Mouse (Mus musculus) kidney, adult 8-10 months (tissue): ENCODE measurements around the gene Nckap5.
A peak's percentile ranks its signal among the peaks of the same experiment; 100 is the strongest.

Experiments
- DNase-seq, 2 experiments: peaks; one replicate each; pipeline ENCODE4 v3.0.0; 2022

The Nckap5 gene

GRCm38 (mm10) chr1:126457739-126458138 is 372.9 kb downstream of the Nckap5 start:
- no peak for DNase-seq

DNA sequence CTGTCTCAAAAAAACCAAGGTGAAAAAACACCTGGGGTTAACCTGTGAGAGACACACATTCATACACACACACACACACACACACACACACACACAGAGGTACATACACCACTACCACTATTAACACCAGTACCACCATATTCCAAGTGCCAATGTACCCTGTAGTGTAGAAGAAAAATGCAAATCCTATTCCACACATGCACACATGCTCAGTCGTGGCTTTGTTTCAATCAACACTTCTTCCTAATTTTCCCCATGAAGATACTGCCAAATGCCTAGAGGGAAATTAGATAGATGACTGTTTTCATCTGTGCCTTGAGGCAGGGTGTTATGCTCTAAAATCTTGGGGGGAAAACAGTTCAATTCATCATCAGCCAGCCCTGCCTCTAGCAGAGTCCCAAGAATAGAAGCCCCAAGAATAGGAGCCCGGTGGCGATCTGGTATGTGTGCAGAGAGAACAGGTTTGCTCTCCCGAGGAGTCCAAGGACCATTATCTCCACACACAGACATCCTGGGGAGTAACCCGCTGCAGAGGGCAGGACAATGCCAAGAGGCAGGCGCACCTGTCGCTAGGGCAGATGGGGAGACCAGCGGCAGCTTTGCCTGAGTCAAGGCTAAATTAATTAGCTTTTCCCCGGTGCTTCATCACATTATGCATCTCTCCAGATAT is 376.0 kb downstream of the Nckap5 start:
- no peak for DNase-seq

GRCm38 (mm10) chr1:126451472-126451871 is 379.1 kb downstream of the Nckap5 start:
- no peak for DNase-seq

- no peak for DNase-seq
These were observed 381.2 kb downstream of the Nckap5 start for GRCm38 (mm10) chr1:126449424-126449823.

DNA sequence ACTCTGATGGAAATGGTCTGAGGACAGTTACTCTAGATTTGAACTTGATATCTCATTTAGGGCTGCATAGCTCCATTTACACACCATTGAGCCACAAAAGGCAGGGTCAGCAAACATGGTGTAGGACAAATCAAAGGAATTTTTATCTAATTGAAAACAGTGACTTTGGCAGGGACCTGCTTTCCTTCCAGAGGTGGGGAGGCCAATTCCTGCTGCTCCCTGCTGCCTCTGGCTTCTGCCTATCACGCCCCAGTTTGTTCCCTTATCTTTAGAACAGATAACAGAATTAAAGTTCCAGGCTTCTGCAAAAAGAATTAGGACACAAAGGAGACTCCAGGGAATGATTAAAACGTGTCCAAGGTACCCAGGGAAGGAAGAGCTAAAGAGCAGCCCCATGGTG is 386.7 kb downstream of the Nckap5 start:
- DNase-seq, result no peak

- no peak for DNase-seq
These were observed 387.9 kb downstream of the Nckap5 start for GRCm38 (mm10) chr1:126442723-126443122.

GRCm38 (mm10) chr1:126438000-126438572 is 392.5 kb downstream of the Nckap5 start:
- DNase-seq, result no peak

GRCm38 (mm10) chr1:126436937-126437667 is 393.5 kb downstream of the Nckap5 start:
- DNase-seq, result no peak

- DNase-seq, result no peak
These were observed 398.3 kb downstream of the Nckap5 start for GRCm38 (mm10) chr1:126432285-126432684.

- DNase-seq, result peak; percentile 21 to 39
These were observed 399.0 kb downstream of the Nckap5 start for GRCm38 (mm10) chr1:126431594-126431993.

GRCm38 (mm10) chr1:126411426-126411825 is 419.2 kb downstream of the Nckap5 start:
- no peak for DNase-seq

DNA sequence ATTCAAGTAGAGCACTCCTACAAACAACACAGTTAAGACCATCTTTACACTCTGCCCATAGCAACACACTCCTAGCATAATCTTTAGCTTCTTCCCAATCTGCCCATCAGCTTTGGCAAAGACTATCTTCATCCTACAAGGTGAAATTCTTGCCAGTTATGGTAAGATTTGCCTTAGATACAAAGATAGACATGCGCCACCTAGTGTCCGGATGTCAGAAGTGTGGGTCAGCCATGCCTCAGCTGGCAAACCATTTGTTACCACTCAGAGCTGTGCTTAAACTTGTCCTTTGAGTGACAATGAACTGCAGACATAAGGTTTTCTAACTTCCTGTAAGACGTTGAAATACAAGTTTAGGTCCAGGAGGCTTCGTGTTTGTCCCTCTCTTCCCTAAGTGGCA is 422.7 kb downstream of the Nckap5 start:
- peak; percentile 11 to 56 for DNase-seq

GRCm38 (mm10) chr1:126405543-126405942 is 425.1 kb downstream of the Nckap5 start:
- no peak for DNase-seq

- no peak for DNase-seq
These were observed 426.6 kb downstream of the Nckap5 start for GRCm38 (mm10) chr1:126403970-126404369.

GRCm38 (mm10) chr1:126391204-126391603 is 439.4 kb downstream of the Nckap5 start:
- DNase-seq, result no peak

DNA sequence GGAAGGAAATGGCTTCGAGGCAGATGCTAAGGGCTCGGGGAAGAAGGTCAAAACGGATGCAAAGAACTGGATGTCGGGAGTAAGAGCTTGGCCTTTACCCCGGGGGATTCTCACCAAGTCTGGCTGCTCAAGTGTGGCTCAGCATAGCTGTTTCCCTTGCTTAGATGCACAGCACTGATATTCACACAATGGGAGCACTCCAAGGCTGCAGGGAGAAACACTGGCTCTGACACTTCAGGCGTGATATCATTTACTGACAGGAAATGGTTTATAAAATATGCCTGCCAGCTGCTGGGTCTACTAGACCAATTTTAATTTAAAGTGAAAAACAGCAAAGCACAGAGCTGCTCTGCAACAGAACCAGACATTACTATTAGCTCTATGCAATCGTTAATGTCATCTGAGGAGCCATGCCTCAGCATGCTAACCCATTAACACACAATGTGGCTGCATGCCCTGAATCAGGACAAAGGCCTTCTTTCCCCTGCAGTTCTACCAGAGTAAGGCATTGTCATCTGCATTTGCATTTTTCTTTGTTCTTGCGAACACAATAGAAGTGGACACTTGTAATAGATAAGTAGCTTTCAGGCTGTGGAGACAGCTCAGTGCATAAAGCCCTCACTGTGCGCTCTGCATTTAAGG is 453.1 kb downstream of the Nckap5 start:
- DNase-seq, result no peak

- no peak for DNase-seq
These were observed 463.9 kb downstream of the Nckap5 start for GRCm38 (mm10) chr1:126366736-126367135.

- no peak for DNase-seq
These were observed 466.0 kb downstream of the Nckap5 start for GRCm38 (mm10) chr1:126364556-126364955.

DNA sequence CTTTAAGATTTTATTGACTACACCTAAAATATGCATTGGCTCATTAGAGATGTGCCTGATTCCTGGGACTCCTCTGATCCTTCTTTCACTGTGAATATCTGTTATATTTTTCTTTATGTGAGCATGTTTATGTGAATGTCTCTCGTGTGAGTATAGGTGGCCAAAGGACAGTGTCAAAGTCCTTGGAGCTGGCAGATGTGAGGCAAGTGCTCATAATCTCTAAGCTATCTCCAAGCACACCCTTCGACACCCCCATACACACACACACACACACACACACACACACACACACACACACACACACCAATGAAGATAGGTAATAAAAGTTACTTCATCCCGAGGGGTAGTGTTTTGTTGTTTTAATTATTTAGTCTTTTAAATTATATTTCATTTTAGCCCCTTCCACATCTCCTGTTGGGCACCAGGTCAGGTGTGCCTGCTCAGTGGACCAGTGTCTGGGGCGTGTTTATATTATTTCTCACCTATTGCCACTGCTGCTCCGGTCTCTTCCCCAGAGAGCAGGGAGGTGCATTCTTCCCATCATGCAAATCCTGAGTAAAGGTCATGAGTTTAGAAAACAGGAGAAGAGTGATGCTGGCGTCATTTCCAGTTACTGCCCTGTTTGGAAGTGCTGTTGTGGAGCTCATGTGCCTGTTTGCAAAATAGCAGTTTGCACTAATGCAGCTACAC is 469.9 kb downstream of the Nckap5 start:
- DNase-seq, result no peak

GRCm38 (mm10) chr1:126360111-126360510 is 470.5 kb downstream of the Nckap5 start:
- no peak for DNase-seq

- no peak for DNase-seq
These were observed 488.8 kb downstream of the Nckap5 start for GRCm38 (mm10) chr1:126341806-126342205.

DNA sequence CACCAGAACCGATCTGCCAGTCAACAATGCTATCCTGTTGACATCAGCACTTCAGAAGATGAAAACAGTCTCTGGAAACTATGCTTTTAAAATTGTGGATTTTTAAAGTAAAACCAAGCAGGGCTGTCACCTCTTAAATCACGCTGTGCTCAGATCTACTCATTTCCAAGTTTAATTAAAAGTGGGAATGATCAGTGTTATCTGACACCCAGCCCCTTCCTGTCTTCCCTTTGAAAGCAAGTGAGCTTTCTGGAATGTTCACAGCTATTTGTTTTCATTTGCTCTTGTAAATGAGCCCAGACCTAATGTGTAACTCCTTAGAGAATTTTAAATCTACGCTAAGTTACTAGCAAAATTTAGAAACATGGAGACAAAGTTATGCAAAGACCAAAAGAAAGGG is 491.3 kb downstream of the Nckap5 start:
- DNase-seq, result no peak

GRCm38 (mm10) chr1:126334202-126334601 is 496.4 kb downstream of the Nckap5 start:
- no peak for DNase-seq
